Mouse (Mus musculus): ENCODE data around the gene Oas1c. TPM values are rescaled to one million over a fixed set of nuclear protein-coding genes. Genes with fewer than 3 reads are reported as not detected.

Oas1c gene
- polyA plus RNA-seq, 1 experiment from 2014 or later, result 1.1 TPM

GRCm38 (mm10) chr5:120765010-120765409 lies 47.3 kb downstream of the Oas1c start:
- Histone ChIP-seq H3K36me3 (ENCODE audit: control insufficient read depth, insufficient read depth, low read length) (no peaks in the 10 kb centered on the region), H3K4me1 (ENCODE audit: control insufficient read depth, insufficient read depth, low read length) (no peaks in the 10 kb centered on the region), H3K4me2 (ENCODE audit: low read depth, low read length) (no peak overlapping the region), H3K27ac (ENCODE audit: low read length) (no peak overlapping the region), H3K27me3 (replicated peaks; ENCODE audit: control insufficient read depth, insufficient read depth, low read length) (no peaks in the 10 kb centered on the region), H3K9ac (ENCODE audit: low read depth, low read length) (no peak overlapping the region), H3K9me3 (ENCODE audit: control insufficient read depth, low read length) (no peaks in the 10 kb centered on the region), H3K4me3 (ENCODE audit: low read length) (no peak overlapping the region)
- no peak for ATAC-seq
- WGBS, result 65% methylated on average over 8 of the region's 8 CpGs

GRCm38 (mm10) chr5:120761901-120762300 lies 50.4 kb downstream of the Oas1c start:
- no peaks in the 10 kb centered on the region for H3K9me3 ChIP-seq (ENCODE audit: control insufficient read depth, low read length)
- H3K4me1 ChIP-seq (ENCODE audit: control insufficient read depth, insufficient read depth, low read length), result no peaks in the 10 kb centered on the region
- no peak overlapping the region for H3K4me2 ChIP-seq (ENCODE audit: low read depth, low read length)
- H3K27ac ChIP-seq (ENCODE audit: low read length), result no peak overlapping the region
- H3K27me3 ChIP-seq (replicated peaks; ENCODE audit: control insufficient read depth, insufficient read depth, low read length), result no peaks in the 10 kb centered on the region
- no peaks in the 10 kb centered on the region for H3K36me3 ChIP-seq (ENCODE audit: control insufficient read depth, insufficient read depth, low read length)
- no peak overlapping the region for H3K9ac ChIP-seq (ENCODE audit: low read depth, low read length)
- no peak overlapping the region for H3K4me3 ChIP-seq (ENCODE audit: low read length)
- WGBS, result 19% methylated on average over 6 of the region's 6 CpGs
- no peak for ATAC-seq

GRCm38 (mm10) chr5:120754215-120754614 lies 58.1 kb downstream of the Oas1c start:
- no peaks in the 10 kb centered on the region for H3K36me3 ChIP-seq (ENCODE audit: control insufficient read depth, insufficient read depth, low read length)
- 85% methylated on average over 4 of the region's 4 CpGs for WGBS
- no peak overlapping the region for H3K27ac ChIP-seq (ENCODE audit: low read length)
- H3K4me1 ChIP-seq (ENCODE audit: control insufficient read depth, insufficient read depth, low read length), result no peaks in the 10 kb centered on the region
- H3K9ac ChIP-seq (ENCODE audit: low read depth, low read length), result no peak overlapping the region
- no peaks in the 10 kb centered on the region for H3K27me3 ChIP-seq (replicated peaks; ENCODE audit: control insufficient read depth, insufficient read depth, low read length)
- no peak overlapping the region for H3K4me2 ChIP-seq (ENCODE audit: low read depth, low read length)
- H3K4me3 ChIP-seq (ENCODE audit: low read length), result no peak overlapping the region
- ATAC-seq, result no peak
- H3K9me3 ChIP-seq (ENCODE audit: control insufficient read depth, low read length), result no peaks in the 10 kb centered on the region

- no peaks in the 10 kb centered on the region for H3K9me3 ChIP-seq (ENCODE audit: control insufficient read depth, low read length)
- H3K4me2 ChIP-seq (ENCODE audit: low read depth, low read length), result no peak overlapping the region
- no peaks in the 10 kb centered on the region for H3K4me1 ChIP-seq (ENCODE audit: control insufficient read depth, insufficient read depth, low read length)
- no peak overlapping the region for H3K27ac ChIP-seq (ENCODE audit: low read length)
- no peaks in the 10 kb centered on the region for H3K36me3 ChIP-seq (ENCODE audit: control insufficient read depth, insufficient read depth, low read length)
- no peak overlapping the region for H3K9ac ChIP-seq (ENCODE audit: low read depth, low read length)
- H3K4me3 ChIP-seq (ENCODE audit: low read length), result no peak overlapping the region
- H3K27me3 ChIP-seq (replicated peaks; ENCODE audit: control insufficient read depth, insufficient read depth, low read length), result no peaks in the 10 kb centered on the region
- 70% methylated on average over 3 of the region's 3 CpGs for WGBS
- no peak for ATAC-seq
Observed at GRCm38 (mm10) chr5:120752786-120753185, 59.5 kb downstream of the Oas1c start.

GRCm38 (mm10) chr5:120751206-120751605 lies 61.1 kb downstream of the Oas1c start:
- Histone ChIP-seq H3K27ac (ENCODE audit: low read length) (no peak overlapping the region), H3K9me3 (ENCODE audit: control insufficient read depth, low read length) (no peaks in the 10 kb centered on the region), H3K4me3 (ENCODE audit: low read length) (no peak overlapping the region), H3K27me3 (replicated peaks; ENCODE audit: control insufficient read depth, insufficient read depth, low read length) (no peaks in the 10 kb centered on the region), H3K9ac (ENCODE audit: low read depth, low read length) (no peak overlapping the region), H3K36me3 (ENCODE audit: control insufficient read depth, insufficient read depth, low read length) (no peaks in the 10 kb centered on the region), H3K4me2 (ENCODE audit: low read depth, low read length) (no peak overlapping the region), H3K4me1 (ENCODE audit: control insufficient read depth, insufficient read depth, low read length) (no peaks in the 10 kb centered on the region)
- ATAC-seq, result no peak
- 74% methylated on average over 3 of the region's 3 CpGs for WGBS

Small RNA genes within 50 kb of the gene (microRNA-seq; reads per million reads assigned to microRNA genes)
- gene Gm22907, result not detected

Other genes starting within 250 kb of the Oas1c start
- gene Tpcn1, start 223.8 kb downstream of the Oas1c start, polyA plus RNA-seq (2015; fragmentation: Nextera tagmentation; extraction: Ambion mirVana), result 21.4 and 23.9 TPM in 2 replicates
- 0.17 and 0.27 TPM in 2 replicates for gene Iqcd, start 223.5 kb downstream of the Oas1c start, polyA plus RNA-seq (2015; fragmentation: Nextera tagmentation; extraction: Ambion mirVana)
- gene Rita1, start 199.9 kb downstream of the Oas1c start, polyA plus RNA-seq (2015; fragmentation: Nextera tagmentation; extraction: Ambion mirVana), result 12.7 and 12.8 TPM in 2 replicates
- gene Ddx54, start 199.8 kb downstream of the Oas1c start, polyA plus RNA-seq (2015; fragmentation: Nextera tagmentation; extraction: Ambion mirVana), result 50.8 and 51.4 TPM in 2 replicates
- 0.24 TPM in 1 of 2 replicates, not detected in the other for gene Cfap73, start 178.3 kb downstream of the Oas1c start, polyA plus RNA-seq (2015; fragmentation: Nextera tagmentation; extraction: Ambion mirVana)
- gene Rasal1, start 163.7 kb downstream of the Oas1c start, polyA plus RNA-seq (2015; fragmentation: Nextera tagmentation; extraction: Ambion mirVana), result 1.8 and 1.9 TPM in 2 replicates
- gene Dtx1, start 100.6 kb downstream of the Oas1c start, polyA plus RNA-seq (2015; fragmentation: Nextera tagmentation; extraction: Ambion mirVana), result 2.2 and 3.0 TPM in 2 replicates
- 0.23 and 0.29 TPM in 2 replicates for gene Oas2, start 62.7 kb downstream of the Oas1c start, polyA plus RNA-seq (2015; fragmentation: Nextera tagmentation; extraction: Ambion mirVana)
- gene Oas3, start 34.9 kb downstream of the Oas1c start, polyA plus RNA-seq (2015; fragmentation: Nextera tagmentation; extraction: Ambion mirVana), result 0.18 and 0.20 TPM in 2 replicates
- gene Oas1e, start 17.0 kb downstream of the Oas1c start, polyA plus RNA-seq (2015; fragmentation: Nextera tagmentation; extraction: Ambion mirVana), result not detected in 2 replicates
- 0.20 TPM in 1 of 2 replicates, not detected in the other for gene Oas1f, start 34.9 kb upstream of the Oas1c start, polyA plus RNA-seq (2015; fragmentation: Nextera tagmentation; extraction: Ambion mirVana)
- gene Oas1h, start 48.9 kb upstream of the Oas1c start, polyA plus RNA-seq (2015; fragmentation: Nextera tagmentation; extraction: Ambion mirVana), result not detected in 2 replicates
- gene Oas1g, start 75.1 kb upstream of the Oas1c start, polyA plus RNA-seq (2015; fragmentation: Nextera tagmentation; extraction: Ambion mirVana), result 1.5 and 2.6 TPM in 2 replicates
- 8.9 and 9.8 TPM in 2 replicates for gene Oas1a, start 95.0 kb upstream of the Oas1c start, polyA plus RNA-seq (2015; fragmentation: Nextera tagmentation; extraction: Ambion mirVana)
- gene Oas1d, start 102.0 kb upstream of the Oas1c start, polyA plus RNA-seq (2015; fragmentation: Nextera tagmentation; extraction: Ambion mirVana), result 0.06 TPM in 1 of 2 replicates, not detected in the other
- 0.13 and 0.16 TPM in 2 replicates for gene Rph3a, start 197.6 kb upstream of the Oas1c start, polyA plus RNA-seq (2015; fragmentation: Nextera tagmentation; extraction: Ambion mirVana)